Mouse (Mus musculus) cerebellum, postnatal 25 days (tissue): ENCODE measurements around the gene Ddx42.
A peak's percentile ranks its signal among the peaks of the same experiment; 100 is the strongest.
"Not testable (repeated sequence)": the region's sequence is repeated elsewhere in the genome, so short reads cannot be mapped to it uniquely, and the experiment has no call there.

ENCODE experiments used
- DNase-seq, 2 experiments: peaks; one replicate each; pipeline ENCODE4 v3.0.0; 2021; ENCODE audit warnings: mixed read lengths in 2 of 2

The Ddx42 gene

DNA sequence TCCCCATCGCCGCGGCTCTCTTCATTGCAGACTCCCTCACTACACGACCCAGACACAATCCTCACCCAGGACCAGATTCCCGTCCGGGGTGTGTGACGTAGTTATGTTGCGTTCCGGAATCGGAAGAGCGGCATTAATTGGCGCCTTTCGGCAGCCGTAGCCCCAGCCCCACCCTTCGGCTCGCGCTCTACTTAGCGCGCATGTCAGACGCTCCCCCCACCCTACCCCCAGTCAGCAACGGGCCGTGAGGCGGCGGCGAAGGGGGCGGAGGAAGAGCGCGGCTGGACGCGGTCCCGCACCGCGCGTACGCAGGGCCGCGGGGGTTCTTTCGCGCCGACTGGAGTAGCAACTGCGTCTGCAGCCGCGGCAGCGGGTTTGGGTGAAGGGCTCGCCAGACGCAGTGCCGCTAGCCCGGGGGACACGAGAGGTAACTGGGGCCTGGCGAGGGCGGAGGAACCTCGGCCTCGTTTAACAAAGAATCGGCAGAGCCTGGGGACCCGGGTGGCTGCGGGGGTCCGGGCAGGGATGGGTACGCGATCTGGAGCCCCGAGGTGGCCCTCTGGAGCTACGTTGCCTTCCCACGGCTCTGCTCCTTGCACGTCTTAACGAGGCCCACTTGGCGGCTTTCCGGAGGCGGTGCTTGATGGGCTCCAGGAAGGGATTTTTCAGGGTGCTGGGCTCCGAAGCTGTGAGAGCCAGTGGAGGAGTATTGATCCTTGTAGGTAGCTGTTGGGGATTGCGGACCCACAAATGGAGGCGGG lies at the start of gene Ddx42:
Gene Ddx42, plus strand, starts transcription at position 197 of the 761 bp plus-strand sequence.
- peak; percentile 95 to 97 for DNase-seq

GRCm38 (mm10) chr11:106167435-106167834 lies 49.3 kb upstream of the Ddx42 start:
- DNase-seq, result no peak

GRCm38 (mm10) chr11:106170807-106171206 lies 45.9 kb upstream of the Ddx42 start:
- peak in 1 of 2 experiments; percentile 40 for DNase-seq

DNA sequence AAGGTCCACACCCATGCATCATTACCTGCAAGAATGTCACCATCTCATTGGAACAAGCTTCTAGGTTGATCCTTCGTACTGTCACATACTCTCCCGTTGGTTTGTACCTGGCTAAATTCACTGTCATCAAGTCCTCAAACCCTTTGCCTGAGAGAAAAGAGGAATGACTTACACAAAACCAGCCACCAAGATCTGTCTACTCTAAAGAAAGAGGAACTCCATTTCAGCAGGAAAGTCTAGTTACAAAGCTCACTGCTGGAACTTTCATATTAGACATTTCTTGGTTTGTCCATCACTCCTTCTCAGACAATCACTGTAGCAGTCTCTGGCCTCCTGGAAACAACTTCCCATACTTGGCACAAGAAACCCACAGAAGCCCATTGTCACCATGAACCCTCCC lies 43.5 kb upstream of the Ddx42 start:
- no peak for DNase-seq

DNA sequence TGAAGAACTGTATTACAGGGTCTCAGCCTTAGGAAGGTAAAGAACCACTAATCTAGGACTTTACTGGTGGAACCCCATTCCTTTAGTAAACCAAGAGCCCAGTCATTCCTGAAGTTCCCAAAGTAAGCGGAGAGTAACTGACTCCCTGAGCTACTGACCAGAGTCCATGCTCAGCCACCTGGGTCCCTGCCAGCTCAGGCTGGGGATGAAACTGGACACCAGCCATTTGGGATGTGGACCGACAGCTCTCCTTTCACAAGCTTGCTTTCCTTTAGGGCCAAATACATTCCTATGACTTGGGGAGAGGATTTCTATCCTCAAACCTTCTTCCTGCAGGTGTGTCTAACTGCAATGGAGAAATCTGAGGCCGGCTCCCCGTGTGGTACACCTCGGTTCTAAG lies 42.4 kb upstream of the Ddx42 start:
- DNase-seq, result peak; percentile 69 to 81

DNA sequence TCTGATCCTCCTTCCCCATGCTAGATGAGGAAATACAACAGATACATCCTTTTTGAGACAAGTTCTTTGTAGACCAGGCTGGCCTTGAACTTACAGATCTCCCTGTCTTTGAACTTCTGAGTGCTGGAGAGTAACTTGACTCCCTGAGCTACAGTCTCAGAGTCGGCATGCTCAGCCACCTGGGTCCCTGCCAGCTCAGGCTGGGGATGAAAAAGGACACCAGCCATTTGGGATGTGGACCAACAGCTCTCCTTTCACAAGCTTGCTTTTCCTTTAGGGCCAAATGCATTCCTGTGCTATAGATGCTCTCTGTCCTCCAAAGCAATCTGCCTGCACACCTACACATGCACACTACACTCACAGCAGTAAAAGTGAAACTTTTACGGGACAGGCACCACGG lies 41.6 kb upstream of the Ddx42 start:
- DNase-seq, result peak; percentile 73 to 82

DNA sequence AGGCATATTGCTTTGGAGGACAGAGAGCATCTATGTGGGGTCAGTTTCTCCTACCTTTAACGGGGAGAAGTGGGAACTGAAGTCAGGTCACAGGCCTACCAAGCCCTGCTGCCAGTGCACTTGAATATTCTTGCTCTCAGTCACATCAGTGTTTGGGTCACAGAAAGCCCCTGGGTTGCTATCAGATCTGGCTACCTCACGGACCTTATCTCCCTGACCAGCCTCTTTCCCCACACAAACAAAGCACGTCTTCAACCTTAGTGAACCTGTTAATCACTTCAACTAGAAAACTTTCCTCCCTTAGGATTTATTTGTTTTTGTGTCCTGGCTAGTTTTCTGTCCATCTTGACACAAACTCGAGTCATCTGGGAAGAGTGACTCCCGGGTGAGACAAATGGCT lies 40.4 kb upstream of the Ddx42 start:
- no peak for DNase-seq

GRCm38 (mm10) chr11:106178036-106178782 lies 38.5 kb upstream of the Ddx42 start:
- peak in 1 of 2 experiments; percentile 33 for DNase-seq

DNA sequence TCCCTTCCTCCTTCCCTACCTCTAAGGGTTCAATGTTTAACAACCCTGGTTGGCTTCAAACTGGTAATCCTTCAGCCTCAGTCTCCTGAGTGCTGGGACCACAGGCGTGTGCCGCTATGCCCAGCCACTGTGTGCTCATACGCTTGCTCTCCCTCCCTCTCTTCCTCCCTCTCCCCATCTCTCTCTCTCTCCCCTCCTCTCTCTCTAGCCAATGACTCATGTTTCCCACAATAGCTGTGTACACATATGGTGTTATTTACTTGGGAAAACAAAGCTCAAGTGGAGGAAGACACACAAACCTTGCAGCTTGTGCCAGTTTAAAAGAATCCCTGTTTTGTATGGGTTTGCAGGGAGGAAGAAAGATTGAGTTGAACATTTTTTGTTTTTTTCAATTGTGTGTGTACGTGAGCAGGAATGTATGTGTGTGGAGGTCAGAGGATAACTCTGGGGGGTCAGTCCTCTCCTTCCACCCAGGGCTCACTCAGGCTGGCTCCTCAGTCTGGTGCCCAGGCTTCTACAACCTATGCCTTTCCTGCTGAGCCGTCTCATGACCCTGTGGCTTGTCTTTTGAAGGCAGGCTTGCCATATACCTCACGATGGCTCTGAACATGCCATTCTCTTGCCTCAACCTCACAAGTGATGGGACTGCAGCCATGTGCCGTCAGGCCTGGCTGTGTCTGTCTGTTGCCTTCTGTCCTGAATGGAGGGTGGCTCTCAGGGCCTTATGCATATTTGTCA lies 36.8 kb upstream of the Ddx42 start:
- DNase-seq, result peak; percentile 75 to 82

DNA sequence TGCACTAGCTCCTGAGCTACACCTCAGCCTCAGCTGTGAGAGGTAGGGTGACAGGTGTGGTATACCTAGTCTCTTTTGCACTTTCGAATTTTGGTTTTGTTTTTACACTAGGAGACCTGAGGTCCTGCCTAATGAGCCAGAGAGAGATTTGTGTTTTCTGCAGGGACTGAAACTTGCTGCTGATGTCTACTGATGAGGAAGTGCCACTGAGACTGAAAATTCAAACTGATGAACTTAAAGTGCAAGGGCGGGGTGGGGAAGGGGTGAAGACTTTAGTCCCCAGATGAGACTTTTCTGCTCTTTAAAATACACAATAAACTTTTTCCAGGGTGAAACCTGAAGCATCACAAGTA lies 36.3 kb upstream of the Ddx42 start:
- no peak for DNase-seq

DNA sequence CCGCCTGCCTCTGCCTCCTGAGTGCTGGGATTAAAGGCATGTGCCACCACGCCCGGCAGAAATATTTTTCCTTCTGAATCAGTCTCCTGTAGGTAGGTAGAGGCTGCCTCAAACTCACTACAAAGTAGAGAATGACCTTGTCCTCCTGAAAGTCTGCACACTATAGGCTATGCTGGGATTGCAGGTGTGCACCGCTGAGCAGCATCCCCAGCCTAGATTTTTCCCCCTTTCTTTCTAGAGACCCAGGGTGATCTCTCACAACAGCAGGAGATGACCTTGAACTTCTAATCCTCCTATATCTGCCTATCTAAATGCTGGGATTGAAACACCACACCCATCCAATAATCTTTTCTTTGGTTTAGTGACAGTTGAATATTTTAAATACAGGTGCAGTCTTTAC lies 29.4 kb upstream of the Ddx42 start:
- no peak for DNase-seq

DNA sequence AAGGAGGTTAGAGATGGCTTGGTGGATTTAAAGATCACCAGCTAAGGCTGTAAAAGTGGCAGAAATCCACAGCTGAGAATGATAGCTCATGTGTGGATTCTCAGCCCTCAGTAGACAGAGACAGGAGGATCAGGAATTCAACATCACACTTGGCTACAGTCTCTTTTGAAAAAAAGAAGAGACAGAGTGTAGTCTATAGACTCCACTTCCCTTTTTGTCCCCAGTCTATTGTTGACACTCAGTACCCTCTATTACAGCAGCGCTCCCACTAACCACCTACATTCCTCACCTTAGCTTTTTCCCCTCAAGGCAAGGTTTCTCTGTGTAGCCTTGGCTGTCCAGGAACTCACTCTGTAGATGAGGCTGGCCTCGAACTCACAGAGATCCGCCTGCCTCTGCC lies 25.0 kb upstream of the Ddx42 start:
- no peak for DNase-seq

DNA sequence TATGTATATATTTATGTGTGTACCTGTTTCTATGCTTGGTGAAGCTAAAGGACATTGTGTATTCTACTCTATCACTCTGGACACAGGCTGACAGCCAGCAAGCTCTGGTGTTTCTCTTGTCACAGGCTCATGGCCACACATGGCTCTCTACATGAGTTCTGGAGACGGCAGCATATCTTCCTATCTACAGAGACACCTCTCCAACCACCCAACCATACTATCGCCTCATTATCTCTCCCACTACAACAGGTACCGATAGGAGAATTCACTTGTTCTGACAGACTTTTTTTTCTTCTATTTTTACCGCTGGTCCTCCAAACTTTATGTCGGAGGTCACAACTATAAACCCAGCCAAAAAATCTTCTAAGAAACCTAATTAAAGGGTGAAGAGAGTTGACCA lies 24.5 kb upstream of the Ddx42 start:
- DNase-seq, result no peak

- DNase-seq, result no peak
Observed at GRCm38 (mm10) chr11:106192657-106193370, 23.9 kb upstream of the Ddx42 start.

DNA sequence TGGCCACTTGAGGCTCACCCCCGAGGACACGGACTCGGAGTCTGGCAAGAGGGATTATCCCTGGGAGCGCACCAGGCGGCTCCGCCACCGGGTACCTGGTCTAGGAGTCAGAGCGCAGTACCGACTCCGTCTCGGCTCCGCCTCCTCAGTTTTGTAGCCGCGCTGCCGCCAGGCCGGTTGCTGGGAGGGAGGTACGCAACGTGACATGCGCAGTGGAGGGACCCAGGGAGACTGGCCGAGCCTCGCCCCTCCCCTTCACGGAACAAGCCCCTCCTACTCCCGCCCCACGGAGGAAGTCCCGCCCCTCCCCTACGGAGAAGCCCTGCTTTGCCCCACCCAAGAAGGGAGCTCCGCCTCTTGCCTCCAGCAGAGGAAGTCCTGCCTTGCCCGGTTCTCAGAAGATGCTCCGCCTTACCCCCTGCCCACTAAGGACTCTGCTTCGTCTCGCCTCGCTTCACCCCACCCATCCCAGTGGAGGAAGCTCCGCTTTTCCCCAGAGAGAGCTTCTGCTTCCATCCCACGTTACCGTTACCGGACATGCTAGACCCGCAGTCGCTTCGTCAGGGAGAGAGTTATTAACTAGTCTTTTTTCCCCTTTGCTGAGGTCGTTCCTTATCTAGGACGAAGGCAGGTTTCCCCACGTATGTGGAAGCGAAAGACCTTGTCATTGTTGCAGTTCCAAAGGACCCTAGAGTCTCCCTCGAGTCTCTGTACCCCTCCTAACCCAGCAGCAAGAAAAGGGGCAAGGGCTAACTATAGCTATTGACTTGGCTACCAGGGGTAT lies 23.2 kb upstream of the Ddx42 start:
- peak; percentile 97 to 99 for DNase-seq

- no peak for DNase-seq
Observed at GRCm38 (mm10) chr11:106194155-106194541, 22.6 kb upstream of the Ddx42 start.

GRCm38 (mm10) chr11:106194891-106195290 lies 21.8 kb upstream of the Ddx42 start:
- no peak for DNase-seq

GRCm38 (mm10) chr11:106195341-106195740 lies 21.4 kb upstream of the Ddx42 start:
- DNase-seq, result no peak

DNA sequence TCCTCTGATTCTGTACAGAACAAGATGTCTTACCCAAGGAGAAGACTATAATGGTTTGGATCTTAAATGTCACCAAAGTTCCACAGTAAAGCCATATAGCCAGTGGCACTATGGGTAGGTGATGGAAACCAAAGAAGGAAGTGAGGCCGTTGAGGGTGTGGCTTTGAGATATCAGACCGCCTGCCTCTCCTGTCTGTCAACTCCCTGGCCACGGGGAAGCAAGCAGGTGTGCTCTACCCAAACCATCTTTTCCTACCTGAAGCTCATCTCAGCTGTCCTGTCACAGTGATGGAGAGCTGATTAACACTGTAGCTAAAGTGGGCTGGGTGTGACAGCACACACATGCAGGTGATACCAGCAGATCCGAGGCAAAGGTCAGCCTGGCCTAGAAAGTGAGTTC lies 18.4 kb upstream of the Ddx42 start:
- DNase-seq, result no peak

DNA sequence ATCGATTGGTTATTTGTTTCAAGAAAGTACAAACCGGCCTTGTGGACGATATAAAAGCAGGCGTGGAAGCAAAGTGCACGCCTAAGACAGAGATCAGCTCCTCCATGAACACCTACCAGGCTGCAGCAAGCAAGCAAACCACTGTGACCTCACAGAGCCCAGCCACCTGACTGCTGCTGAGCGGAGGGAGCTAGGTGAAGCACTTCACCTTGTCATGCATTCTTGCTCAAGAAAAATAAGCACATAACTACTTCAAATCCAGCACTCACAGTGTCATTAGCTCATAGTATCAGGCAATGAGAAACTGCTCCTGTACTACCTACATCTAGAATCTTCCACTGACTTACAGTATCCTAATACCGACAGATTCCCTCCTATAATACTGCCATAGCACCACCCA lies 16.7 kb upstream of the Ddx42 start:
- DNase-seq, result not testable (repeated sequence)

GRCm38 (mm10) chr11:106200756-106201155 lies 16.0 kb upstream of the Ddx42 start:
- no peak for DNase-seq
